In the genomic region with DNA sequence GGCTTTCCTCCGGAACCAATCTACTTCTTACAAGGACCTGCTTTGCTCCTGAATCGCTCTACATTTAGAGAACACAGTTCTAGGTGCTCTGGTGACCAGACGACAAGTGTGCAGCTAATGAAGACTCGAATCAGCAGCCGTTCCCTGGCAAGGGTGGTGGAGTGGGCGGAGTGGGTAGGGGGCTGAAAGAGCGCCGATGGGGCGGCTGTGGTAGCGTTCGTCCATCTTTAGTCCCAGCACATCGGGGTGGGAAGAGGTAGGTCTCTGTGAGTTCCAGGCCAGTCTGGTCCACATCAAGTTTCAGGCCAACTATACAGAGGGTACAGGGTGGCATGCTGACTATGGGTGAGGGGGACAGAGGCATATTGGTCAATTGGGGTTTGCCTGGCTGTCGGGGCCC, we compare ENCODE assay signal across 10 mouse cellular contexts. TPM values are rescaled to one million over a fixed set of nuclear protein-coding genes. Genes with fewer than 3 reads are reported as not detected.
DNase-seq lines count a peak whose midpoint lies in the region; ATAC-seq and TF ChIP-seq lines count a peak whose summit lies in the region.
"Had no signal": no experiment of that assay in that cellular context is flagged by ENCODE, and none has a peak within 500 bp of the region (broad histone marks: within the 10 kb centered on the region; RNA-seq: fewer than 3 reads in every experiment).

No protein-coding gene starts in this region.

- peaks cover 46% of the 10 kb centered on the region for H3K4me1 ChIP-seq in heart, embryonic 11.5 days (ENCODE audit: control insufficient read depth, insufficient read depth, low read length)
- H3K4me1 ChIP-seq in testis, adult 2 months (ENCODE audit: control insufficient read depth, insufficient read depth, low read length): peaks cover 7% of the 10 kb centered on the region
- peaks cover 61% of the 10 kb centered on the region for H3K4me1 ChIP-seq in limb, embryonic 15.5 days

- no peak for ATAC-seq in heart, embryonic 11.5 days (replicated peaks; ENCODE audit: insufficient number of reproducible peaks, low FRiP score, low TSS enrichment)
- ATAC-seq in limb, embryonic 15.5 days (ENCODE audit: insufficient number of reproducible peaks, low FRiP score, low TSS enrichment, low read depth): no peak

- no peak overlapping the region for H3K4me3 ChIP-seq in heart, embryonic 11.5 days (ENCODE audit: low read depth, low read length)
- H3K4me3 ChIP-seq in testis, adult 2 months (ENCODE audit: control insufficient read depth, low read depth, low read length): no peak overlapping the region
- no peak overlapping the region for H3K4me3 ChIP-seq in limb, embryonic 15.5 days
- H3K4me3 ChIP-seq: erythroblast, embryonic 14.5 days had no signal

- no peaks in the 10 kb centered on the region for H3K27me3 ChIP-seq in heart, embryonic 11.5 days (ENCODE audit: control insufficient read depth, insufficient read depth, low read length)
- no peaks in the 10 kb centered on the region for H3K27me3 ChIP-seq in testis, adult 2 months (ENCODE audit: control insufficient read depth, insufficient read depth, low read length)
- H3K27me3 ChIP-seq in limb, embryonic 15.5 days: 0 out of 2 replicates have a peak, but pooled peaks cover 7% of the 10 kb centered on the region

- no peak overlapping the region for H3K9ac ChIP-seq in heart, embryonic 11.5 days (ENCODE audit: low read depth, low read length)
- H3K9ac ChIP-seq in limb, embryonic 15.5 days: no peak overlapping the region

- no peaks in the 10 kb centered on the region for H3K36me3 ChIP-seq in heart, embryonic 11.5 days (ENCODE audit: control insufficient read depth, insufficient read depth, low read length)
- H3K36me3 ChIP-seq in testis, adult 2 months (ENCODE audit: control insufficient read depth, insufficient read depth, low read length): no peaks in the 10 kb centered on the region
- H3K36me3 ChIP-seq in limb, embryonic 15.5 days: no peaks in the 10 kb centered on the region

- WGBS in heart, embryonic 11.5 days (ENCODE audit: insufficient replicate concordance): 77% methylated on average over 13 of the region's 13 CpGs
- WGBS in limb, embryonic 15.5 days: 69% methylated on average over 13 of the region's 13 CpGs

- no peak for TF ChIP-seq POLR2A in testis, adult 2 months (IDR thresholded peaks at IDR 0.05; ENCODE audit: control insufficient read depth, low read depth, low read length)

- no peak for DNase-seq in heart, adult 9 months (ENCODE audit: low spot score in 2 of 2)
- DNase-seq in testis, postnatal 10 days (ENCODE audit: low spot score): no peak
- no peak for DNase-seq in spleen, postnatal 4 days (ENCODE audit: low spot score in 2 of 2)
- no peak for DNase-seq in B cell, adult 2 months
- no peak for DNase-seq in right cerebral cortex, postnatal 4 days
- DNase-seq: kidney, postnatal 36 days had no signal

- H3K27ac ChIP-seq in heart, embryonic 11.5 days (ENCODE audit: low read depth, low read length): peak overlapping the region; percentile 77
- H3K27ac ChIP-seq in testis, adult 2 months (ENCODE audit: control insufficient read depth, insufficient read depth, low read depth, low read length): peak overlapping the region; percentile 52; the same call in 1 of the 2 replicates
- peak overlapping the region; percentile 90 for H3K27ac ChIP-seq in limb, embryonic 15.5 days

- no peak overlapping the region for H3K4me2 ChIP-seq in heart, embryonic 11.5 days
- H3K4me2 ChIP-seq in limb, embryonic 15.5 days: no peak overlapping the region

- no peaks in the 10 kb centered on the region for H3K9me3 ChIP-seq in heart, embryonic 11.5 days (replicated peaks; ENCODE audit: control insufficient read depth, low read length)
- H3K9me3 ChIP-seq in limb, embryonic 15.5 days: no peaks in the 10 kb centered on the region

- no peak for TF ChIP-seq CTCF in testis, adult 2 months (IDR thresholded peaks at IDR 0.05; ENCODE audit: control insufficient read depth, insufficient read depth, insufficient replicate concordance, low read depth, low read length)

RNA-seq across cellular contexts. Expression of gene Mxra7, which starts 14.2 kb away (rescaled TPM):
- 15.9 and 16.1 TPM in 2 replicates for polyA plus RNA-seq in heart, embryonic 11.5 days (2014; fragmentation: Nextera tagmentation; extraction: Ambion mirVana)
- polyA plus RNA-seq in testis, adult 2 months (2012; rRNA removed): 8.2 and 8.9 TPM in 2 replicates
- polyA plus RNA-seq in limb, embryonic 15.5 days (2015; fragmentation: Nextera tagmentation; extraction: Ambion mirVana): 17.1 and 18.6 TPM in 2 replicates

RNA-seq across cellular contexts. Expression of gene Mettl23, which starts 29.5 kb away (rescaled TPM):
- polyA plus RNA-seq in heart, embryonic 11.5 days (2014; fragmentation: Nextera tagmentation; extraction: Ambion mirVana): 58.5 and 60.4 TPM in 2 replicates
- polyA plus RNA-seq in testis, adult 2 months (2012; rRNA removed): 45.5 and 61.4 TPM in 2 replicates
- 70.4 and 76.0 TPM in 2 replicates for polyA plus RNA-seq in limb, embryonic 15.5 days (2015; fragmentation: Nextera tagmentation; extraction: Ambion mirVana)

RNA-seq across cellular contexts. Expression of gene Jmjd6, which starts 29.6 kb away (rescaled TPM):
- polyA plus RNA-seq in heart, embryonic 11.5 days (2014; fragmentation: Nextera tagmentation; extraction: Ambion mirVana): 83.2 and 89.0 TPM in 2 replicates
- 66.5 and 71.1 TPM in 2 replicates for polyA plus RNA-seq in testis, adult 2 months (2012; rRNA removed)
- 83.4 and 86.0 TPM in 2 replicates for polyA plus RNA-seq in limb, embryonic 15.5 days (2015; fragmentation: Nextera tagmentation; extraction: Ambion mirVana)

RNA-seq across cellular contexts. Expression of gene St6galnac1, which starts 38.3 kb away (rescaled TPM):
- not detected in 2 replicates for polyA plus RNA-seq in heart, embryonic 11.5 days (2014; fragmentation: Nextera tagmentation; extraction: Ambion mirVana)
- 0.09 and 0.43 TPM in 2 replicates for polyA plus RNA-seq in testis, adult 2 months (2012; rRNA removed)
- not detected in 2 replicates for polyA plus RNA-seq in limb, embryonic 15.5 days (2015; fragmentation: Nextera tagmentation; extraction: Ambion mirVana)
- polyA plus RNA-seq: erythroblast, embryonic 14.5 days had no signal

RNA-seq across cellular contexts. Expression of gene Mfsd11, which starts 38.6 kb away (rescaled TPM):
- polyA plus RNA-seq in heart, embryonic 11.5 days (2014; fragmentation: Nextera tagmentation; extraction: Ambion mirVana): 29.3 and 35.8 TPM in 2 replicates
- polyA plus RNA-seq in testis, adult 2 months (2012; rRNA removed): 105 and 109 TPM in 2 replicates
- 41.4 and 48.0 TPM in 2 replicates for polyA plus RNA-seq in limb, embryonic 15.5 days (2015; fragmentation: Nextera tagmentation; extraction: Ambion mirVana)
